Mouse (Mus musculus): ENCODE results near the gene Nedd9.

GRCm38 (mm10) chr13:41364273-41364672 is 122.9 kb downstream of the Nedd9 start:
- no peak for TF ChIP-seq CTCF (IDR thresholded peaks at IDR 0.05)
- TF ChIP-seq POLR2A (IDR thresholded peaks at IDR 0.05; ENCODE audit: insufficient read depth, low read depth, low read length) = no peak
